Mouse (Mus musculus) gastrocnemius, postnatal 25 days (tissue): ENCODE results near the gene Olfr714. TPM values are rescaled to one million over a fixed set of nuclear protein-coding genes. Genes with fewer than 3 reads are reported as not detected.
"Not testable (repeated sequence)": the region's sequence is repeated elsewhere in the genome, so short reads cannot be mapped to it uniquely, and the experiment has no call there.

ENCODE experiments used
- DNase-seq: peaks from one replicate; pipeline ENCODE4 v3.0.0; 2022
- long read RNA-seq, 2 experiments: library from polyadenylated mRNA; stranded (forward); transcript quantifications; one replicate each; pipeline ENCODE4 v2.0.0; 2021
- total RNA-seq, 2 experiments: library from RNA; stranded (reverse); gene quantifications; 1 replicate in 1 of 2; 2 replicates in 1 of 2; pipeline ENCODE4 v1.2.3; 2021

Olfr714 gene
- not detected for total RNA-seq
- long read RNA-seq, experiment 1 = 0 reads
- long read RNA-seq, experiment 2 = 0 reads

- DNase-seq = no peak
Measured at GRCm38 (mm10) chr7:107070681-107071080, at the start of gene Olfr714. Gene Olfr714, plus strand, starts transcription at chr7:107070981.

GRCm38 (mm10) chr7:107030874-107031273 lies 39.9 kb upstream of the Olfr714 start, which contains the start of gene Olfr713:
Gene Olfr713, plus strand, starts transcription at chr7:107031174.
- DNase-seq = no peak

- no peak for DNase-seq
Measured at GRCm38 (mm10) chr7:107039934-107040563, 30.7 kb upstream of the Olfr714 start.

GRCm38 (mm10) chr7:107043136-107043535 lies 27.6 kb upstream of the Olfr714 start:
- DNase-seq = no peak

- DNase-seq = no peak
Measured at GRCm38 (mm10) chr7:107044407-107044806, 26.4 kb upstream of the Olfr714 start.

- DNase-seq = no peak
Measured at GRCm38 (mm10) chr7:107045833-107046232, 24.9 kb upstream of the Olfr714 start.

- DNase-seq = no peak
Measured at GRCm38 (mm10) chr7:107047578-107047977, 23.2 kb upstream of the Olfr714 start.

GRCm38 (mm10) chr7:107092920-107093319 lies 22.1 kb downstream of the Olfr714 start, which contains the start of gene Olfr17:
Gene Olfr17, plus strand, starts transcription at chr7:107093220.
- DNase-seq = no peak

GRCm38 (mm10) chr7:107110269-107110668 lies 39.5 kb downstream of the Olfr714 start, which contains the start of gene Olfr715b:
Gene Olfr715b, minus strand, starts transcription at chr7:107110369.
- DNase-seq = not testable (repeated sequence)

Other genes starting within 250 kb of the Olfr714 start
- gene Olfr702, start 237.1 kb upstream of the Olfr714 start, total RNA-seq = not detected
- gene Olfr703, start 227.6 kb upstream of the Olfr714 start, total RNA-seq = not detected
- gene Olfr704, start 207.8 kb upstream of the Olfr714 start, total RNA-seq = not detected
- gene Olfr705, start 194.1 kb upstream of the Olfr714 start, total RNA-seq = not detected
- not detected for gene Olfr706, start 182.8 kb upstream of the Olfr714 start, total RNA-seq
- gene Olfr707, start 169.7 kb upstream of the Olfr714 start, total RNA-seq = not detected
- gene Olfr1532-ps1, start 163.0 kb upstream of the Olfr714 start, total RNA-seq = not detected
- gene Olfr709-ps1, start 138.8 kb upstream of the Olfr714 start, total RNA-seq = not detected
- not detected for gene Olfr710, start 122.7 kb upstream of the Olfr714 start, total RNA-seq
- gene Olfr6, start 107.0 kb upstream of the Olfr714 start, total RNA-seq = not detected
- not detected for gene Olfr711, start 95.5 kb upstream of the Olfr714 start, total RNA-seq
- gene Olfr2, start 64.9 kb upstream of the Olfr714 start, total RNA-seq = not detected
- gene Olfr713, start 39.8 kb upstream of the Olfr714 start, total RNA-seq = not detected
- not detected for gene Olfr17, start 22.2 kb downstream of the Olfr714 start, total RNA-seq
- gene Olfr715b, start 39.4 kb downstream of the Olfr714 start, total RNA-seq = not detected
- not detected for gene Olfr715, start 60.1 kb downstream of the Olfr714 start, total RNA-seq
- gene Olfr716, start 67.3 kb downstream of the Olfr714 start, total RNA-seq = not detected
- gene Nlrp14, start 96.0 kb downstream of the Olfr714 start, total RNA-seq = not detected
- not detected for gene Rbmxl2, start 138.5 kb downstream of the Olfr714 start, total RNA-seq